Mouse (Mus musculus) embryonic facial prominence, embryonic 14.5 days (tissue): ENCODE data around the gene Vps37b. TPM values are rescaled to one million over a fixed set of nuclear protein-coding genes. Genes with fewer than 3 reads are reported as not detected.

Experiments
- ATAC-seq: fragments of 200-750 bp; cut with Nextera tagmentation; 2 replicates; pipeline ENCODE4 v1.8.0; 2017; ENCODE audit warnings: low read depth, moderate number of reproducible peaks, moderate TSS enrichment
- DNase-seq: peaks from one replicate; pipeline ENCODE4 v3.0.0-alpha.2; 2015; ENCODE audit warnings: low spot score
- H3K27ac ChIP-seq: fragments of 300-500 bp; sonication (generic); replicated peaks from 2 replicates; pipeline ENCODE4 v1.5.1; 2014; ENCODE audit warnings: low read depth, mild to moderate bottlenecking, low read length, moderate library complexity
- H3K27me3 ChIP-seq: fragments of 300-500 bp; sonication (generic); replicated peaks from 2 replicates; pipeline ENCODE4 v1.6.1; 2014; ENCODE audit warnings: low read length; ENCODE audit not compliant: control insufficient read depth, insufficient read depth
- H3K36me3 ChIP-seq: fragments of 300-500 bp; sonication (generic); 2 replicates; pipeline ENCODE4 v1.6.1; 2014; ENCODE audit warnings: low read length, mixed read lengths; ENCODE audit not compliant: control insufficient read depth, insufficient read depth
- H3K4me1 ChIP-seq: fragments of 300-500 bp; sonication (generic); 2 replicates; pipeline ENCODE4 v1.6.1; 2014; ENCODE audit warnings: antibody characterized with exemption, low read length; ENCODE audit not compliant: control insufficient read depth, insufficient read depth
- H3K4me2 ChIP-seq: fragments of 300-500 bp; sonication (generic); 2 replicates; pipeline ENCODE4 v1.6.1; 2014; ENCODE audit warnings: low read depth, mild to moderate bottlenecking, low read length, moderate library complexity, mixed read lengths
- H3K4me3 ChIP-seq: fragments of 300-500 bp; sonication (generic); 2 replicates; pipeline ENCODE4 v1.5.1; 2014; ENCODE audit warnings: low read depth, mild to moderate bottlenecking, low read length
- H3K9ac ChIP-seq: fragments of 300-500 bp; sonication (generic); 2 replicates; pipeline ENCODE4 v1.6.1; 2014; ENCODE audit warnings: low read depth, mild to moderate bottlenecking, low read length, moderate library complexity, mixed read lengths
- H3K9me3 ChIP-seq: fragments of 300-500 bp; sonication (generic); 2 replicates; pipeline ENCODE4 v1.6.1; 2016; ENCODE audit warnings: low read length; ENCODE audit not compliant: control insufficient read depth
- WGBS: fragments of 180-500 bp; shearing (Covaris S2); extraction: QIAGEN DNeasy Blood & Tissue Kit; methylation state at CpG from one replicate; pipeline ENCODE4 v1.1.7; 2014; 5-methylcytosine and 5-hydroxymethylcytosine counted together
- polyA plus RNA-seq: library from polyadenylated mRNA; unstranded; fragments of >200 nt; fragmentation: Nextera tagmentation; extraction: Ambion mirVana; gene quantifications from 2 replicates; pipeline ENCODE4 v1.2.1, GENCODE M21; 2014

Vps37b gene
- 30.4 and 31.7 TPM in 2 replicates for polyA plus RNA-seq

GRCm38 (mm10) chr5:124032001-124032508 lies at the start of gene Vps37b:
Gene Vps37b, minus strand, starts transcription at chr5:124032270.
- Histone ChIP-seq H3K27me3 (no peaks in the 10 kb centered on the region), H3K4me2 (peak within 1 kb of the TSS; percentile 89), H3K4me1 (peaks cover 19% of the 10 kb centered on the region), H3K36me3 (peaks cover 8% of the 10 kb centered on the region; the same call in 1 of the 2 replicates), H3K4me3 (peak within 1 kb of the TSS; percentile 94), H3K9me3 (no peaks in the 10 kb centered on the region), H3K27ac (peak within 1 kb of the TSS; percentile 95), H3K9ac (peak within 1 kb of the TSS; percentile 96)
- under 1% methylated on average over 42 of the region's 52 CpGs for WGBS
- ATAC-seq = peak; percentile 84
- peak; percentile 90 for DNase-seq

GRCm38 (mm10) chr5:124079880-124080279 lies 47.8 kb upstream of the Vps37b start:
- H3K9me3 ChIP-seq = no peaks in the 10 kb centered on the region
- peaks cover 5% of the 10 kb centered on the region; the same call in 1 of the 2 replicates for H3K4me1 ChIP-seq
- no peak overlapping the region for H3K27ac ChIP-seq
- no peaks in the 10 kb centered on the region for H3K36me3 ChIP-seq
- no peaks in the 10 kb centered on the region for H3K27me3 ChIP-seq
- no peak overlapping the region for H3K4me2 ChIP-seq
- ATAC-seq (no peak), DNase-seq (no peak)
- 90% methylated on average over 15 of the region's 17 CpGs for WGBS
- H3K9ac ChIP-seq = no peak overlapping the region
- H3K4me3 ChIP-seq = no peak overlapping the region

GRCm38 (mm10) chr5:124078794-124079416 lies 46.8 kb upstream of the Vps37b start:
- Histone ChIP-seq H3K4me3 (no peak overlapping the region), H3K4me1 (peaks cover 5% of the 10 kb centered on the region; the same call in 1 of the 2 replicates), H3K27ac (peak overlapping the region; percentile 65; the same call in 1 of the 2 replicates), H3K27me3 (no peaks in the 10 kb centered on the region), H3K4me2 (no peak overlapping the region), H3K9me3 (no peaks in the 10 kb centered on the region), H3K36me3 (no peaks in the 10 kb centered on the region), H3K9ac (no peak overlapping the region)
- 54% methylated on average over 9 of the region's 9 CpGs for WGBS
- DNase-seq (peak; percentile 84), ATAC-seq (peak; percentile 62; the same call in 1 of the 2 replicates)

- DNase-seq = no peak
- Histone ChIP-seq H3K27me3 (no peaks in the 10 kb centered on the region), H3K27ac (peak overlapping the region; percentile 65; the same call in 1 of the 2 replicates), H3K36me3 (no peaks in the 10 kb centered on the region), H3K4me3 (no peak overlapping the region), H3K4me1 (peaks cover 5% of the 10 kb centered on the region; the same call in 1 of the 2 replicates), H3K4me2 (no peak overlapping the region), H3K9ac (no peak overlapping the region), H3K9me3 (no peaks in the 10 kb centered on the region)
- no peak for ATAC-seq
- WGBS = 56% methylated on average over 5 of the region's 6 CpGs
Observed at GRCm38 (mm10) chr5:124077856-124078460, 45.9 kb upstream of the Vps37b start.

- Histone ChIP-seq H3K4me2 (no peak overlapping the region), H3K9ac (no peak overlapping the region), H3K4me1 (peaks cover 5% of the 10 kb centered on the region; the same call in 1 of the 2 replicates), H3K9me3 (no peaks in the 10 kb centered on the region), H3K4me3 (no peak overlapping the region), H3K27ac (no peak overlapping the region), H3K27me3 (no peaks in the 10 kb centered on the region), H3K36me3 (no peaks in the 10 kb centered on the region)
- no peak for DNase-seq
- ATAC-seq = no peak
- WGBS = 84% methylated on average over 13 of the region's 13 CpGs
Observed at GRCm38 (mm10) chr5:124077241-124077640, 45.2 kb upstream of the Vps37b start.

GRCm38 (mm10) chr5:124076559-124076958 lies 44.5 kb upstream of the Vps37b start:
- no peaks in the 10 kb centered on the region for H3K27me3 ChIP-seq
- no peak overlapping the region for H3K4me3 ChIP-seq
- DNase-seq (no peak), ATAC-seq (no peak)
- 57% methylated on average over 9 of the region's 9 CpGs for WGBS
- peaks cover 5% of the 10 kb centered on the region; the same call in 1 of the 2 replicates for H3K4me1 ChIP-seq
- no peak overlapping the region for H3K9ac ChIP-seq
- H3K4me2 ChIP-seq = no peak overlapping the region
- H3K36me3 ChIP-seq = no peaks in the 10 kb centered on the region
- no peaks in the 10 kb centered on the region for H3K9me3 ChIP-seq
- no peak overlapping the region for H3K27ac ChIP-seq

GRCm38 (mm10) chr5:124075716-124076115 lies 43.6 kb upstream of the Vps37b start:
- 61% methylated on average over 9 of the region's 9 CpGs for WGBS
- Histone ChIP-seq H3K9me3 (no peaks in the 10 kb centered on the region), H3K27me3 (no peaks in the 10 kb centered on the region), H3K36me3 (no peaks in the 10 kb centered on the region), H3K9ac (no peak overlapping the region), H3K4me3 (no peak overlapping the region), H3K4me1 (peaks cover 5% of the 10 kb centered on the region; the same call in 1 of the 2 replicates), H3K4me2 (no peak overlapping the region), H3K27ac (no peak overlapping the region)
- ATAC-seq (no peak), DNase-seq (no peak)

- WGBS = 37% methylated on average over 10 of the region's 10 CpGs
Observed at GRCm38 (mm10) chr5:124074845-124075307, 42.8 kb upstream of the Vps37b start.

More at GRCm38 (mm10) chr5:124074845-124075307, 42.8 kb upstream of the Vps37b start:
- H3K4me1 ChIP-seq = peaks cover 5% of the 10 kb centered on the region; the same call in 1 of the 2 replicates
- no peak overlapping the region for H3K4me3 ChIP-seq
- ATAC-seq (no peak), DNase-seq (peak; percentile 75)
- H3K9me3 ChIP-seq = no peaks in the 10 kb centered on the region
- no peaks in the 10 kb centered on the region for H3K27me3 ChIP-seq
- H3K4me2 ChIP-seq = no peak overlapping the region
- H3K9ac ChIP-seq = no peak overlapping the region
- no peak overlapping the region; the same call in 1 of the 2 replicates for H3K27ac ChIP-seq
- no peaks in the 10 kb centered on the region for H3K36me3 ChIP-seq
